Mouse (Mus musculus) hindbrain, embryonic 16.5 days (tissue): ENCODE data around the gene Fbxo48. TPM values are rescaled to one million over a fixed set of nuclear protein-coding genes. Genes with fewer than 3 reads are reported as not detected.

Experiments used
- ATAC-seq: fragments of 200-750 bp; cut with Nextera tagmentation; 2 replicates; pipeline ENCODE4 v1.8.0; 2017; ENCODE audit warnings: moderate TSS enrichment, moderate library complexity
- H3K27ac ChIP-seq: fragments of 300-500 bp; sonication (generic); 2 replicates; pipeline ENCODE4 v1.5.1; 2014; ENCODE audit warnings: low read depth, mild to moderate bottlenecking, control low read depth, low read length, moderate library complexity
- H3K27me3 ChIP-seq: fragments of 300-500 bp; sonication (generic); replicated peaks from 2 replicates; pipeline ENCODE4 v1.6.1; 2014; ENCODE audit warnings: low read length; ENCODE audit not compliant: control insufficient read depth, insufficient read depth
- H3K36me3 ChIP-seq: fragments of 300-500 bp; sonication (generic); 2 replicates; pipeline ENCODE4 v1.6.1; 2014; ENCODE audit warnings: mild to moderate bottlenecking, low read length, moderate library complexity, mixed read lengths; ENCODE audit not compliant: control insufficient read depth, insufficient read depth
- H3K4me1 ChIP-seq: fragments of 300-500 bp; sonication (generic); 2 replicates; pipeline ENCODE4 v1.6.1; 2014; ENCODE audit warnings: low read depth, low read length; ENCODE audit not compliant: control insufficient read depth, insufficient read depth
- H3K4me2 ChIP-seq: fragments of 300-500 bp; sonication (generic); 2 replicates; pipeline ENCODE4 v1.6.1; 2014; ENCODE audit warnings: mild to moderate bottlenecking, low read length, control low read depth, moderate library complexity
- H3K4me3 ChIP-seq: fragments of 300-500 bp; sonication (generic); 2 replicates; pipeline ENCODE4 v1.5.1; 2014; ENCODE audit warnings: mild to moderate bottlenecking, low read length, control low read depth, moderate library complexity
- H3K9ac ChIP-seq: fragments of 300-500 bp; sonication (generic); 2 replicates; pipeline ENCODE4 v1.6.1; 2014; ENCODE audit warnings: low read depth, mild to moderate bottlenecking, control low read depth, low read length, moderate library complexity
- H3K9me3 ChIP-seq: fragments of 300-500 bp; sonication (generic); 2 replicates; pipeline ENCODE4 v1.6.1; 2014; ENCODE audit warnings: mild to moderate bottlenecking, low read length, moderate library complexity; ENCODE audit not compliant: control insufficient read depth
- WGBS: fragments of 180-500 bp; shearing (Covaris S2); extraction: QIAGEN DNeasy Blood & Tissue Kit; methylation state at CpG from one replicate; pipeline ENCODE4 v1.1.7; 2014; 5-methylcytosine and 5-hydroxymethylcytosine counted together
- polyA plus RNA-seq: library from polyadenylated mRNA; unstranded; fragments of >200 nt; fragmentation: Nextera tagmentation; extraction: Ambion mirVana; gene quantifications from 2 replicates; pipeline ENCODE4 v1.2.1, GENCODE M21; 2015

Gene Fbxo48
- polyA plus RNA-seq, 1 experiment from 2014 or later = 0.71 TPM

- no peaks in the 10 kb centered on the region for H3K4me1 ChIP-seq
- ATAC-seq = no peak
- no peaks in the 10 kb centered on the region for H3K27me3 ChIP-seq
- no peak overlapping the region for H3K9ac ChIP-seq
- no peak overlapping the region for H3K4me3 ChIP-seq
- H3K4me2 ChIP-seq = no peak overlapping the region
- H3K27ac ChIP-seq = no peak overlapping the region
- 90% methylated on average over 7 of the region's 7 CpGs for WGBS
- H3K36me3 ChIP-seq = peaks cover 2% of the 10 kb centered on the region
- H3K9me3 ChIP-seq = no peaks in the 10 kb centered on the region
Observed at GRCm38 (mm10) chr11:16986550-16987187, 35.5 kb downstream of the Fbxo48 start.

- no peaks in the 10 kb centered on the region for H3K4me1 ChIP-seq
- H3K27ac ChIP-seq = no peak overlapping the region
- 81% methylated on average over 6 of the region's 6 CpGs for WGBS
- ATAC-seq = no peak
- peaks cover 2% of the 10 kb centered on the region; the same call in 1 of the 2 replicates for H3K36me3 ChIP-seq
- no peak overlapping the region for H3K9ac ChIP-seq
- no peak overlapping the region for H3K4me3 ChIP-seq
- H3K4me2 ChIP-seq = no peak overlapping the region
- no peaks in the 10 kb centered on the region for H3K9me3 ChIP-seq
- H3K27me3 ChIP-seq = no peaks in the 10 kb centered on the region
Observed at GRCm38 (mm10) chr11:16987745-16988328, 36.7 kb downstream of the Fbxo48 start.

- WGBS = 96% methylated on average over 5 of the region's 5 CpGs
- no peaks in the 10 kb centered on the region for H3K4me1 ChIP-seq
Observed at GRCm38 (mm10) chr11:16989885-16990284, 38.7 kb downstream of the Fbxo48 start.

GRCm38 (mm10) chr11:16992880-16993279 lies 41.7 kb downstream of the Fbxo48 start:
- H3K9me3 ChIP-seq = no peaks in the 10 kb centered on the region
- 88% methylated on average over 6 of the region's 6 CpGs for whole genome bisulfite sequencing
- H3K27me3 ChIP-seq = no peaks in the 10 kb centered on the region
- no peak overlapping the region for H3K4me2 ChIP-seq
- 0 out of 2 replicates have a peak, but pooled peaks cover 2% of the 10 kb centered on the region for H3K36me3 ChIP-seq
- H3K4me1 ChIP-seq = no peaks in the 10 kb centered on the region
- H3K9ac ChIP-seq = no peak overlapping the region
- H3K4me3 ChIP-seq = no peak overlapping the region
- ATAC-seq = no peak
- no peak overlapping the region for H3K27ac ChIP-seq

More at GRCm38 (mm10) chr11:16989885-16990284, 38.7 kb downstream of the Fbxo48 start:
- Histone ChIP-seq H3K27me3 (no peaks in the 10 kb centered on the region), H3K27ac (no peak overlapping the region), H3K4me2 (no peak overlapping the region), H3K36me3 (peaks cover 4% of the 10 kb centered on the region; the same call in 1 of the 2 replicates), H3K4me3 (no peak overlapping the region), H3K9me3 (no peaks in the 10 kb centered on the region), H3K9ac (no peak overlapping the region)
- no peak for ATAC-seq

GRCm38 (mm10) chr11:16996818-16997217 lies 45.6 kb downstream of the Fbxo48 start:
- no peak overlapping the region for H3K4me2 ChIP-seq
- H3K9me3 ChIP-seq = no peaks in the 10 kb centered on the region
- H3K4me1 ChIP-seq = no peaks in the 10 kb centered on the region
- H3K9ac ChIP-seq = no peak overlapping the region
- H3K36me3 ChIP-seq = 0 out of 2 replicates have a peak, but pooled peaks cover 2% of the 10 kb centered on the region
- ATAC-seq = no peak
- no peak overlapping the region for H3K4me3 ChIP-seq
- no peaks in the 10 kb centered on the region for H3K27me3 ChIP-seq
- H3K27ac ChIP-seq = no peak overlapping the region

- H3K4me1 ChIP-seq = no peaks in the 10 kb centered on the region
- no peak overlapping the region for H3K4me2 ChIP-seq
- H3K27me3 ChIP-seq = no peaks in the 10 kb centered on the region
- H3K9ac ChIP-seq = no peak overlapping the region
- ATAC-seq = no peak
- H3K4me3 ChIP-seq = no peak overlapping the region
- no peak overlapping the region for H3K27ac ChIP-seq
- H3K36me3 ChIP-seq = 0 out of 2 replicates have a peak, but pooled peaks cover 2% of the 10 kb centered on the region
- H3K9me3 ChIP-seq = no peaks in the 10 kb centered on the region
Observed at GRCm38 (mm10) chr11:16997465-16997864, 46.3 kb downstream of the Fbxo48 start.

- H3K9me3 ChIP-seq = no peaks in the 10 kb centered on the region
- no peak overlapping the region for H3K4me3 ChIP-seq
- 0 out of 2 replicates have a peak, but pooled peaks cover 2% of the 10 kb centered on the region for H3K36me3 ChIP-seq
- H3K9ac ChIP-seq = no peak overlapping the region
- H3K27me3 ChIP-seq = no peaks in the 10 kb centered on the region
- no peaks in the 10 kb centered on the region for H3K4me1 ChIP-seq
- WGBS = 99% methylated on average over 4 of the region's 4 CpGs
- ATAC-seq = no peak
- H3K4me2 ChIP-seq = no peak overlapping the region
- H3K27ac ChIP-seq = no peak overlapping the region
Observed at GRCm38 (mm10) chr11:16999387-16999786, 48.2 kb downstream of the Fbxo48 start.

- no peak for ATAC-seq
- Histone ChIP-seq H3K27ac (no peak overlapping the region), H3K4me3 (no peak overlapping the region), H3K9me3 (no peaks in the 10 kb centered on the region), H3K27me3 (no peaks in the 10 kb centered on the region), H3K9ac (no peak overlapping the region), H3K4me2 (no peak overlapping the region), H3K36me3 (0 out of 2 replicates have a peak, but pooled peaks cover under 1% of the 10 kb centered on the region), H3K4me1 (no peaks in the 10 kb centered on the region)
Observed at GRCm38 (mm10) chr11:16999933-17000332, 48.8 kb downstream of the Fbxo48 start.

- H3K27me3 ChIP-seq = no peaks in the 10 kb centered on the region
- no peak overlapping the region for H3K4me2 ChIP-seq
- H3K36me3 ChIP-seq = no peaks in the 10 kb centered on the region
- 82% methylated on average over 9 of the region's 9 CpGs for WGBS
- H3K9ac ChIP-seq = no peak overlapping the region
- no peak for ATAC-seq
- no peaks in the 10 kb centered on the region for H3K9me3 ChIP-seq
- H3K27ac ChIP-seq = no peak overlapping the region
- no peaks in the 10 kb centered on the region for H3K4me1 ChIP-seq
- H3K4me3 ChIP-seq = no peak overlapping the region
Observed at GRCm38 (mm10) chr11:17000353-17001334, 49.5 kb downstream of the Fbxo48 start.
